8 mouse cellular contexts compared by ENCODE assay signal in genomic region chr1:86503906-86504696, GRCm38 (mm10). TPM values are rescaled to one million over a fixed set of nuclear protein-coding genes. Genes with fewer than 3 reads are reported as not detected.
DNase-seq lines count a peak whose midpoint lies in the region; ATAC-seq and TF ChIP-seq lines count a peak whose summit lies in the region.

No protein-coding gene starts in this region.

- H3ac ChIP-seq in myocyte (ENCODE audit: control insufficient read depth, insufficient read length): no peak overlapping the region

- DNase-seq in B cell, adult 2 months: peak; percentile 82 to 83
- DNase-seq in brain, adult 2 months (ENCODE audit: low read depth, low spot score): peak; percentile 96
- DNase-seq in kidney, postnatal 0 days (ENCODE audit: low spot score): peak; percentile 98
- peak; percentile 94 for DNase-seq in liver, embryonic 11.5 days (ENCODE audit: low spot score)
- peak; percentile 83 for DNase-seq in splenic B cell, adult 2 months (ENCODE audit: low read depth, low spot score)

- under 1% methylated on average over 64 of the region's 64 CpGs for WGBS in heart, embryonic 12.5 days
- WGBS in kidney, postnatal 0 days: 0% methylated on average over 64 of the region's 64 CpGs
- WGBS in liver, embryonic 11.5 days: under 1% methylated on average over 64 of the region's 64 CpGs

- peak overlapping the region; percentile 39 for H3K4me3 ChIP-seq in heart, embryonic 12.5 days
- peak overlapping the region; percentile 30 for H3K4me3 ChIP-seq in kidney, postnatal 0 days (replicated peaks; ENCODE audit: low read depth, low read length)
- H3K4me3 ChIP-seq in liver, embryonic 11.5 days (ENCODE audit: low read depth, low read length): peak overlapping the region; percentile 47
- H3K4me3 ChIP-seq in myocyte: peak overlapping the region; percentile 29

- H3K9me3 ChIP-seq in heart, embryonic 12.5 days (replicated peaks): no peaks in the 10 kb centered on the region
- H3K9me3 ChIP-seq in kidney, postnatal 0 days (replicated peaks; ENCODE audit: low read length): no peaks in the 10 kb centered on the region
- no peaks in the 10 kb centered on the region for H3K9me3 ChIP-seq in liver, embryonic 11.5 days (ENCODE audit: control insufficient read depth, low read length)

- peak overlapping the region; percentile 86 for H3K27ac ChIP-seq in heart, embryonic 12.5 days (ENCODE audit: poor library complexity, severe bottlenecking)
- H3K27ac ChIP-seq in kidney, postnatal 0 days: peak overlapping the region; percentile 91
- peak overlapping the region; percentile 82 for H3K27ac ChIP-seq in liver, embryonic 11.5 days (ENCODE audit: low read depth, low read length)

- no peaks in the 10 kb centered on the region for H3K79me2 ChIP-seq in myocyte (ENCODE audit: control insufficient read depth, insufficient read depth)

- peak overlapping the region; percentile 72 for H3K4me2 ChIP-seq in heart, embryonic 12.5 days
- peak overlapping the region; percentile 58 for H3K4me2 ChIP-seq in kidney, postnatal 0 days (ENCODE audit: low read length)
- peak overlapping the region; percentile 64 for H3K4me2 ChIP-seq in liver, embryonic 11.5 days
- H3K4me2 ChIP-seq in myocyte (ENCODE audit: low read depth): peak overlapping the region; percentile 97

- TF ChIP-seq CTCF in kidney, postnatal 0 days (IDR thresholded peaks at IDR 0.05; ENCODE audit: low read depth): peak; percentile 77

- no peaks in the 10 kb centered on the region for H3K36me3 ChIP-seq in heart, embryonic 12.5 days
- no peaks in the 10 kb centered on the region for H3K36me3 ChIP-seq in kidney, postnatal 0 days (ENCODE audit: insufficient read depth, low read length)
- no peaks in the 10 kb centered on the region for H3K36me3 ChIP-seq in liver, embryonic 11.5 days (ENCODE audit: control insufficient read depth, insufficient read depth, low read length)
- H3K36me3 ChIP-seq in myocyte (ENCODE audit: control insufficient read depth, insufficient read depth): no peaks in the 10 kb centered on the region
- no peaks in the 10 kb centered on the region for H3K36me3 ChIP-seq in splenic B cell, adult 2 months (ENCODE audit: control insufficient read depth, insufficient read depth, low read length, poor library complexity, severe bottlenecking)

- peaks cover 55% of the 10 kb centered on the region for H3K4me1 ChIP-seq in heart, embryonic 12.5 days (replicated peaks)
- H3K4me1 ChIP-seq in kidney, postnatal 0 days (replicated peaks; ENCODE audit: insufficient read depth, low read length): peaks cover 43% of the 10 kb centered on the region
- H3K4me1 ChIP-seq in liver, embryonic 11.5 days (replicated peaks; ENCODE audit: control insufficient read depth, insufficient read depth, low read length): peaks cover 47% of the 10 kb centered on the region

- H3K9ac ChIP-seq in heart, embryonic 12.5 days: peak overlapping the region; percentile 67
- H3K9ac ChIP-seq in kidney, postnatal 0 days (ENCODE audit: low read depth, low read length): peak overlapping the region; percentile 55
- peak overlapping the region; percentile 82 for H3K9ac ChIP-seq in liver, embryonic 11.5 days (ENCODE audit: low read depth, low read length)

- peak; percentile 35 for TF ChIP-seq POLR2A in myocyte (IDR thresholded peaks at IDR 0.05; ENCODE audit: insufficient read length, low read depth)

- ATAC-seq in erythroid progenitor cell, adult 5-6 weeks (replicated peaks; ENCODE audit: low FRiP score, poor library complexity, severe bottlenecking): peak; percentile 63
- peak; percentile 87 for ATAC-seq in heart, embryonic 12.5 days (ENCODE audit: insufficient number of reproducible peaks, low FRiP score)
- ATAC-seq in kidney, postnatal 0 days (replicated peaks; ENCODE audit: low FRiP score, low read depth): peak; percentile 91
- ATAC-seq in liver, embryonic 11.5 days (replicated peaks; ENCODE audit: low FRiP score): peak; percentile 78

- H3K27me3 ChIP-seq in heart, embryonic 12.5 days (replicated peaks): no peaks in the 10 kb centered on the region
- no peaks in the 10 kb centered on the region for H3K27me3 ChIP-seq in kidney, postnatal 0 days (ENCODE audit: insufficient read depth, low read length)
- no peaks in the 10 kb centered on the region; the same call in 1 of the 2 replicates for H3K27me3 ChIP-seq in liver, embryonic 11.5 days (replicated peaks; ENCODE audit: control insufficient read depth, insufficient read depth, low read length)
- H3K27me3 ChIP-seq in myocyte (ENCODE audit: control insufficient read depth, insufficient read depth, insufficient read length): no peaks in the 10 kb centered on the region
- H3K27me3 ChIP-seq in splenic B cell, adult 2 months (ENCODE audit: control insufficient read depth, insufficient read depth, low read length, poor library complexity, severe bottlenecking): no peaks in the 10 kb centered on the region

TF ChIP-seq in myocyte, 11 proteins besides CTCF, POLR2A, EP300 and RAD21:
- TF ChIP-seq CEBPB (IDR thresholded peaks at IDR 0.05; ENCODE audit: insufficient read depth, poor library complexity, severe bottlenecking) (no peak), MAX (IDR thresholded peaks at IDR 0.05; ENCODE audit: low read depth) (peak; percentile 31), TCF12 (IDR thresholded peaks at IDR 0.05; ENCODE audit: insufficient read depth, poor library complexity, severe bottlenecking) (no peak), MYOD1 (IDR thresholded peaks at IDR 0.05; ENCODE audit: control insufficient read depth in 1 of 3, insufficient read length in 2 of 3, low read depth in 2 of 3) (peak in 2 of 3 experiments; percentile 34 to 35), USF1 (IDR thresholded peaks at IDR 0.05; ENCODE audit: low read depth) (peak; percentile 40), POLR2AphosphoS2 (IDR thresholded peaks at IDR 0.05; ENCODE audit: insufficient read length, low read depth) (peak; percentile 52), E2F4 (IDR thresholded peaks at IDR 0.05; ENCODE audit: insufficient read depth) (no peak), TCF3 (IDR thresholded peaks at IDR 0.05; ENCODE audit: insufficient read length, low read depth) (no peak), REST (IDR thresholded peaks at IDR 0.05; ENCODE audit: insufficient read depth, insufficient read length) (no peak), MYOG (IDR thresholded peaks at IDR 0.05; ENCODE audit: control insufficient read depth in 1 of 3, insufficient read depth in 1 of 3, insufficient read length in 2 of 3, low read depth in 2 of 3) (peak in 1 of 3 experiments; percentile 43), SRF (IDR thresholded peaks at IDR 0.05; ENCODE audit: control insufficient read depth, insufficient read length, low read depth) (no peak)

RNA-seq across cellular contexts. Expression of gene Ptma, which starts 22.4 kb away (rescaled TPM):
- total RNA-seq in erythroid progenitor cell, adult 5-6 weeks (2015; ENCODE audit: low replicate concordance): 1,278 and 1,332 TPM in 2 replicates
- total RNA-seq in erythroid progenitor cell, adult 5-6 weeks (2017; ENCODE audit: low replicate concordance): 1,012 and 1,167 TPM in 2 replicates
- polyA plus RNA-seq in heart, embryonic 12.5 days (2016; fragmentation: Nextera tagmentation; extraction: Ambion mirVana): 1,057 and 1,113 TPM in 2 replicates
- polyA plus RNA-seq in kidney, postnatal 0 days (2015; fragmentation: Nextera tagmentation; extraction: Ambion mirVana): 2,429 and 2,697 TPM in 2 replicates
- 2,666 and 2,805 TPM in 2 replicates for polyA plus RNA-seq in liver, embryonic 11.5 days (2014; fragmentation: Nextera tagmentation; extraction: Ambion mirVana)
- polyA plus RNA-seq in myocyte (2012; fragmentation: generic; extraction: Trizol): 593 TPM

Comparison
In these comparisons a context has a peak if more than half of its experiments do, and no peak if none do; other contexts are left out.
1. Peak in every context shown above with its lines: DNase-seq, ATAC-seq, H3K4me3 ChIP-seq and H3K27ac ChIP-seq.